Mouse (Mus musculus): ENCODE measurements at regions not wholly inside any gene's neighbourhood (a gene's known extent, or its start where the extent isn't known, plus 50 kb on each side); places are given as distances from the start of the nearest gene placed in this dataset.

- TF ChIP-seq ZC3H11A (IDR thresholded peaks at IDR 0.05; ENCODE audit: borderline replicate concordance, low read depth, low read length) (no peak), HCFC1 (IDR thresholded peaks at IDR 0.05; ENCODE audit: borderline replicate concordance, insufficient read depth, low read length) (no peak), ZNF384 (IDR thresholded peaks at IDR 0.05; ENCODE audit: low read depth, low read length) (no peak)
- in situ Hi-C loops (cut with MboI; ENCODE audit: low sequenced_read_pairs in 2 of 2, unreplicated experiment in 2 of 2): no loop called here
- H3K4me3 ChIP-seq (ENCODE audit: insufficient read depth in 1 of 2, low read depth in 1 of 2, low read length in 2 of 2, poor library complexity in 1 of 2, severe bottlenecking in 1 of 2): no peak overlapping the region
These were observed 515.3 kb downstream of the Rps29 start for GRCm38 (mm10) chr12:68643671-68644070.

GRCm38 (mm10) chr12:68632441-68632840 is 526.5 kb downstream of the Rps29 start:
- H3K27ac ChIP-seq (ENCODE audit: insufficient read depth, low read depth, low read length, poor library complexity, severe bottlenecking): no peak overlapping the region
- H3K4me1 ChIP-seq (ENCODE audit: control insufficient read depth in 2 of 2, insufficient read depth in 2 of 2, low read length in 2 of 2, poor library complexity in 1 of 2): no peaks in the 10 kb centered on the region
- no peaks in the 10 kb centered on the region for H3K36me3 ChIP-seq (ENCODE audit: control insufficient read depth, insufficient read depth, low read length, poor library complexity, severe bottlenecking)
- 0 out of 2 replicates have a peak, but pooled peaks cover 5% of the 10 kb centered on the region for H3K9me3 ChIP-seq (ENCODE audit: control insufficient read depth, insufficient read depth, low read depth, low read length)
- TF ChIP-seq HCFC1 (IDR thresholded peaks at IDR 0.05; ENCODE audit: borderline replicate concordance, insufficient read depth, low read length) (no peak), ZNF384 (IDR thresholded peaks at IDR 0.05; ENCODE audit: low read depth, low read length) (no peak), CHD2 (IDR thresholded peaks at IDR 0.05; ENCODE audit: low read depth, low read length) (no peak), ZC3H11A (IDR thresholded peaks at IDR 0.05; ENCODE audit: borderline replicate concordance, low read depth, low read length) (no peak), MAFK (IDR thresholded peaks at IDR 0.05; ENCODE audit: insufficient read depth, low read depth, low read length) (no peak)
- no peak overlapping the region for H3K9ac ChIP-seq (ENCODE audit: insufficient read depth, low read depth, low read length, poor library complexity, severe bottlenecking)
- no peak overlapping the region for H3K4me3 ChIP-seq (ENCODE audit: insufficient read depth in 1 of 2, low read depth in 1 of 2, low read length in 2 of 2, poor library complexity in 1 of 2, severe bottlenecking in 1 of 2)
- in situ Hi-C loops (cut with MboI; ENCODE audit: low sequenced_read_pairs in 2 of 2, unreplicated experiment in 2 of 2): no loop called here
- no peak for DNase-seq (ENCODE audit: low read depth, low spot score)

More at GRCm38 (mm10) chr12:68643671-68644070, 515.3 kb downstream of the Rps29 start:
- no peaks in the 10 kb centered on the region for H3K9me3 ChIP-seq (ENCODE audit: control insufficient read depth, insufficient read depth, low read depth, low read length)
- no peak overlapping the region for H3K27ac ChIP-seq (ENCODE audit: insufficient read depth, low read depth, low read length, poor library complexity, severe bottlenecking)
- no peak for DNase-seq (ENCODE audit: low read depth, low spot score)
- no peaks in the 10 kb centered on the region for H3K4me1 ChIP-seq (ENCODE audit: control insufficient read depth in 2 of 2, insufficient read depth in 2 of 2, low read length in 2 of 2, poor library complexity in 1 of 2)
- no peaks in the 10 kb centered on the region for H3K36me3 ChIP-seq (ENCODE audit: control insufficient read depth, insufficient read depth, low read length, poor library complexity, severe bottlenecking)
- no peak overlapping the region for H3K9ac ChIP-seq (ENCODE audit: insufficient read depth, low read depth, low read length, poor library complexity, severe bottlenecking)

GRCm38 (mm10) chr12:68618337-68618736 is 540.6 kb downstream of the Rps29 start:
- H3K27ac ChIP-seq (ENCODE audit: insufficient read depth, low read depth, low read length, poor library complexity, severe bottlenecking): no peak overlapping the region
- in situ Hi-C loops (cut with MboI; ENCODE audit: low sequenced_read_pairs in 2 of 2, unreplicated experiment in 2 of 2): no loop called here
- no peaks in the 10 kb centered on the region for H3K36me3 ChIP-seq (ENCODE audit: control insufficient read depth, insufficient read depth, low read length, poor library complexity, severe bottlenecking)
- H3K4me3 ChIP-seq (ENCODE audit: insufficient read depth in 1 of 2, low read depth in 1 of 2, low read length in 2 of 2, poor library complexity in 1 of 2, severe bottlenecking in 1 of 2): no peak overlapping the region
- peaks cover 2% of the 10 kb centered on the region; the same call in 1 of the 2 replicates for H3K9me3 ChIP-seq (ENCODE audit: control insufficient read depth, insufficient read depth, low read depth, low read length)
- no peaks in the 10 kb centered on the region for H3K4me1 ChIP-seq (ENCODE audit: control insufficient read depth in 2 of 2, insufficient read depth in 2 of 2, low read length in 2 of 2, poor library complexity in 1 of 2)
- TF ChIP-seq ZC3H11A (IDR thresholded peaks at IDR 0.05; ENCODE audit: borderline replicate concordance, low read depth, low read length) (no peak), HCFC1 (IDR thresholded peaks at IDR 0.05; ENCODE audit: borderline replicate concordance, insufficient read depth, low read length) (no peak), CHD2 (IDR thresholded peaks at IDR 0.05; ENCODE audit: low read depth, low read length) (no peak)
- no peak for DNase-seq (ENCODE audit: low read depth, low spot score)
- H3K9ac ChIP-seq (ENCODE audit: insufficient read depth, low read depth, low read length, poor library complexity, severe bottlenecking): no peak overlapping the region

- Histone ChIP-seq H3K9me3 (ENCODE audit: control insufficient read depth, insufficient read depth, low read depth, low read length) (no peaks in the 10 kb centered on the region), H3K36me3 (ENCODE audit: control insufficient read depth, insufficient read depth, low read length, poor library complexity, severe bottlenecking) (no peaks in the 10 kb centered on the region), H3K4me3 (ENCODE audit: insufficient read depth in 1 of 2, low read depth in 1 of 2, low read length in 2 of 2, poor library complexity in 1 of 2, severe bottlenecking in 1 of 2) (no peak overlapping the region), H3K27ac (ENCODE audit: insufficient read depth, low read depth, low read length, poor library complexity, severe bottlenecking) (no peak overlapping the region), H3K9ac (ENCODE audit: insufficient read depth, low read depth, low read length, poor library complexity, severe bottlenecking) (no peak overlapping the region), H3K4me1 (ENCODE audit: control insufficient read depth in 2 of 2, insufficient read depth in 2 of 2, low read length in 2 of 2, poor library complexity in 1 of 2) (no peaks in the 10 kb centered on the region)
- in situ Hi-C loops (cut with MboI; ENCODE audit: low sequenced_read_pairs in 2 of 2, unreplicated experiment in 2 of 2): no loop called here
- DNase-seq (ENCODE audit: low read depth, low spot score): no peak
- TF ChIP-seq ZNF384 (IDR thresholded peaks at IDR 0.05; ENCODE audit: low read depth, low read length) (no peak), MAFK (IDR thresholded peaks at IDR 0.05; ENCODE audit: insufficient read depth, low read depth, low read length) (no peak), CHD2 (IDR thresholded peaks at IDR 0.05; ENCODE audit: low read depth, low read length) (no peak), ZC3H11A (IDR thresholded peaks at IDR 0.05; ENCODE audit: borderline replicate concordance, low read depth, low read length) (no peak), HCFC1 (IDR thresholded peaks at IDR 0.05; ENCODE audit: borderline replicate concordance, insufficient read depth, low read length) (no peak)
These were observed 553.5 kb downstream of the Rps29 start for GRCm38 (mm10) chr12:68605417-68606000.
